Mouse (Mus musculus): ENCODE results near the gene Gm49403. TPM values are rescaled to one million over a fixed set of nuclear protein-coding genes. Genes with fewer than 3 reads are reported as not detected.
"Not testable (repeated sequence)": the region's sequence is repeated elsewhere in the genome, so short reads cannot be mapped to it uniquely, and the experiment has no call there.

The Gm49403 gene
- polyA plus RNA-seq, 1 experiment from 2014 or later, result not detected

- H3K9ac ChIP-seq, result peak overlapping the region; percentile 24; the same call in 1 of the 2 replicates
- H3K4me1 ChIP-seq, result peaks cover 44% of the 10 kb centered on the region
- no peaks in the 10 kb centered on the region for H3K27me3 ChIP-seq (replicated peaks)
- H3K36me3 ChIP-seq, result peaks cover 57% of the 10 kb centered on the region
- ATAC-seq, result no peak
- no peak overlapping the region for H3K4me2 ChIP-seq
- H3K9me3 ChIP-seq (replicated peaks), result no peaks in the 10 kb centered on the region
- WGBS (ENCODE audit: insufficient replicate concordance), result 88% methylated on average over 7 of the region's 7 CpGs
- H3K27ac ChIP-seq, result 0 out of 2 replicates have a peak overlapping the region, but pooled peaks have one; percentile 41
- no peak overlapping the region for H3K4me3 ChIP-seq
These were observed 8.7 kb upstream of the Gm49403 start for GRCm38 (mm10) chr19:8875031-8875430.

DNA sequence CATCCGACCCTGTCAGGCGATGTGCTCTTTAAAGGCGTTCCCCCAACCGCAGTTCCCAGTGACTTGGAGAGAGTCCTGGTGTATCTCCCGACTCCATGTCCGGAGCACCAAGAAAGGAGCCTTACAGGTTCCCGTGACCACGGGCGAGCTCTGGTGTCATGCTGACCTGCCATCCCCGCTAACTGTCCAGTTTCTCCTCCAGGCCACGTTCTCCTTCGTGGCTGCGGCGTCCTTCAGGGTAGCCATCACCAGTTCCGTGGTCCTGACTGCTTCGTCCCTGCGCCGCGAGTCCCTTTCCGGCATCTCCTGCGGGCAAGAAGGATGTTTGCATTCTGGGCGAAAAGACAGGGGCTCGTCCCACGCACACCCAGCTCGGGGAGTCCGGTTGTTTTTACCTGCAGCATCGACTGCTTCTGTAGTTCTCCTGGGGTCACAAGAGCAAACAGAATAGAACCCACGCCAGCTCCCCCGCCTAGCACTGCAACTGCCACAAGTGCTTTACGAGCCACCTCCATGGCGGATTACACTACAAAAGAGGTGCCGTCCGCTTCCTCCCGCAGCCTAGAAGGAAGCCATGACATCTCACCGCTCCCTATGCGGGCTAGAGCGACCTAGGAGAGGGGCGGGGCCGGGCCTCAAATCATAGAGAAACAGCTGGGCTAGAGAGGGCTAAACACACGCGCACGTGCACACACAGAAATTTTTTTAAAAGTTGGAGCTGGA, 3.3 kb upstream of the Gm49403 start, which contains the start of gene Uqcc3:
Gene Uqcc3 (minus strand): TSS at position 613 of the 723 bp plus-strand sequence.
- Histone ChIP-seq H3K9me3 (replicated peaks) (no peaks in the 10 kb centered on the region), H3K4me1 (peaks cover 21% of the 10 kb centered on the region), H3K36me3 (peaks cover 32% of the 10 kb centered on the region), H3K4me2 (peak within 1 kb of the TSS; percentile 86), H3K4me3 (peak within 1 kb of the TSS; percentile 85), H3K27me3 (replicated peaks) (no peaks in the 10 kb centered on the region), H3K27ac (peak within 1 kb of the TSS; percentile 75), H3K9ac (peak within 1 kb of the TSS; percentile 86)
- ATAC-seq, result peak; percentile 94
- WGBS (ENCODE audit: insufficient replicate concordance), result under 1% methylated on average over 42 of the region's 42 CpGs

DNA sequence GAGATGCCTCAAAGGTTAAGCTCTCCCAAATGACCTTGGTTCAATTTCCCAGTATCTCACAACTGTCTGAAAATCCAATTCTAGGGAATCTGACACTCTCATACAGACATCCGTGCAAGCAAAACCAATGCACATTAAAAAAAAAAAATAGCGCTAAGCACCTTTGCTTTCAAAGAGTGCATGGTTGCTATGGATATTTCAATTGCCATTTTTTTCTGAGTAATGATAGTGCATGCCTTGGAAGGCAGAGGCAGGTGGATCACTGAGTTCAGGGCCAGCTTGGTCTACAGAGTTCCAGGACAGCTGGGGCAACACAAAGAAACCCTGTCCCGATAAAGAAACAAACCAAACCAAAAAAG, 2.7 kb upstream of the Gm49403 start:
- ATAC-seq, result no peak
- Histone ChIP-seq H3K27me3 (replicated peaks) (no peaks in the 10 kb centered on the region), H3K4me2 (peak overlapping the region; percentile 86), H3K27ac (peak overlapping the region; percentile 75; the same call in 1 of the 2 replicates), H3K9ac (peak overlapping the region; percentile 86), H3K9me3 (replicated peaks) (no peaks in the 10 kb centered on the region), H3K4me3 (peak overlapping the region; percentile 85), H3K4me1 (peaks cover 21% of the 10 kb centered on the region), H3K36me3 (peaks cover 27% of the 10 kb centered on the region)
- 10% methylated on average over 3 of the region's 3 CpGs for WGBS (ENCODE audit: insufficient replicate concordance)

DNA sequence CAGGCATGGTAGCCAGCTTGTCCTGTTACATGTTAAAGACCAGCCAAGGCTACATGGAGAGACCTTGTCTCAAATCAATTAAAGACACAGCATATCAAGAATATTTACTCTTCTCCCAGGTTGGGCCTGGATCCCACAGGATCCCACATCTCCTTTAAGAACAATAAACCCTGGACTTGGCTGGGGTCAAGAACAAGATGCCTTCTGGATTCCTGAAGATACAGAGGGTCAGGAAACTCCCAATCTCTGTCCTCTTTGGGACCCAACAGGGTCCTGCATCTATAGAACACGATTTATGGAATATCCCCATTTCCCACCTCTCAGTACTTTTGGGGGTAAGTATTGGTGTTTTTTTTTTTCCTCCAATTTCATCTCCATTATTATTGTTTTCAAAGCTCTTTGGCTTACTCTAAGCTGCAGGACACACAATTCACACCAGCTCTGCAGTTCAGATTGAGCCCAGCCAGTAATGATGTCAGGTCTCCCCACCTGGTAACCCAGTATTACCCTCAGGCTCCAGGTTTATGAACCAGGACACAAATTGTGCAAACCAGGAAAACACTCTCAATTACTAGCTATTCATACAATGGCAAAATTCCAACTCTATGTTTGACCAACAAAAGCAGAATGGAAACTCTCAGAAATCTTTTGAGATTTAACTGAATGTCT, 3.3 kb downstream of the Gm49403 start:
- Histone ChIP-seq H3K4me2 (peak overlapping the region; percentile 77), H3K9ac (peak overlapping the region; percentile 89), H3K36me3 (peaks cover 17% of the 10 kb centered on the region), H3K27ac (peak overlapping the region; percentile 89), H3K9me3 (replicated peaks) (no peaks in the 10 kb centered on the region), H3K4me1 (peaks cover 37% of the 10 kb centered on the region), H3K4me3 (peak overlapping the region; percentile 81), H3K27me3 (replicated peaks) (no peaks in the 10 kb centered on the region)
- WGBS (ENCODE audit: insufficient replicate concordance), result 43% methylated on average over 1 of the region's 1 CpGs
- no peak for ATAC-seq

- H3K36me3 ChIP-seq, result peaks cover 17% of the 10 kb centered on the region
- no peak for ATAC-seq
- peak overlapping the region; percentile 81 for H3K4me3 ChIP-seq
- H3K27me3 ChIP-seq (replicated peaks), result no peaks in the 10 kb centered on the region
- 8% methylated on average over 19 of the region's 19 CpGs for WGBS (ENCODE audit: insufficient replicate concordance)
- H3K4me2 ChIP-seq, result peak overlapping the region; percentile 77
- peaks cover 44% of the 10 kb centered on the region for H3K4me1 ChIP-seq
- peak overlapping the region; percentile 89 for H3K27ac ChIP-seq
- peak overlapping the region; percentile 89 for H3K9ac ChIP-seq
- no peaks in the 10 kb centered on the region for H3K9me3 ChIP-seq (replicated peaks)
These were observed 4.1 kb downstream of the Gm49403 start for GRCm38 (mm10) chr19:8887585-8888463.

GRCm38 (mm10) chr19:8888511-8889385, 5.0 kb downstream of the Gm49403 start, which contains the start of the genes 1810009A15Rik and Gm49416:
TSS of gene 1810009A15Rik (plus strand) at chr19:8888853.
TSS of gene Gm49416 (plus strand) at chr19:8888926.
- H3K4me1 ChIP-seq, result peaks cover 50% of the 10 kb centered on the region
- WGBS (ENCODE audit: insufficient replicate concordance), result under 1% methylated on average over 58 of the region's 58 CpGs
- peak within 1 kb of the TSS; percentile 81 for H3K4me3 ChIP-seq
- H3K27ac ChIP-seq, result peak within 1 kb of the TSS; percentile 89
- ATAC-seq, result peak; percentile 90
- H3K9ac ChIP-seq, result peak within 1 kb of the TSS; percentile 89
- H3K4me2 ChIP-seq, result peak within 1 kb of the TSS; percentile 77
- no peaks in the 10 kb centered on the region for H3K27me3 ChIP-seq (replicated peaks)
- H3K9me3 ChIP-seq (replicated peaks), result no peaks in the 10 kb centered on the region
- H3K36me3 ChIP-seq, result peaks cover 17% of the 10 kb centered on the region

DNA sequence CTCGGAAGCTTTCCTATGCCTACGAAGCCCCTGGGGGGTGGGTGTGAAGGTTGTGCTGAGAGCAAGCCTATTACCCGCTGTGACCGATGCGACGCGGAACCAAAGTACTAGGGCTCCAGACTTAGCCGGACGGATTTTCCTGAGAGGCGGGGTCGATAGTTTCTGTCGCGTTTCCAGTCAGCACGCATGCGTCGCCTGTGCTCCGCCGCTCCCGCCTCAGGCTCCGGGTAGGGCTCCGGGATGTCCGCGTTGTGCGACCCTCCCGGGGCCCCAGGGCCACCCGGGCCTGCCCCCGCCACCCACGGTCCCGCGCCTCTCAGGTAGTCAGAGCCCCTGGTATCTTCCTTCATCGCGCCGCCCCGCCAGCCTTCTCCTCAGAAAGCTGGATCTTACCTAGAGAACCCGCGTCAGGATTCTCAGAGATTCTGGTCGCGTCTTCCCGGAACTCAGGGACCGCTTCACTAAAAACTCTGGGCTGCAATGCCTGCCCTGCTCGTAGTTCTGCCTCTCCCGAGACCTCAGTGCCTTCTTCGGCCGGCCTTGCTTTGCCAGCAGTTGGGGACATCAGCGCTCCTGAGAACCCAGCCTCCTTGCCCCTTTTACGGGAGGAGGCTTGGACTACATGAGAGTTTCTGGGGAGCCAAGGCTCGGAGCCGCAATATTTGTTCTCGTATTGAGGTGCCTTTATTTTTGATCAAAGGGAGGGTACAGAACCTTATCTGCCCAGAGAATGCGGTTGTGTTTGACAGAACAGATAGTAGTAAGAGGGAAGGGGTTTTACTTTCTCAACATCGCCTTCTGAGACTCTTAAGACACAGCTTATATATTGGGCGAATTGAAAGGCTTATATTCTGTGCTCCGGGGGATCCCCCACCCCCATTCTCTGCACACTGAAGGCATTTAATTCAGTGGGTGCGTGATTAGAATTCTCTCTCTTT, 9.4 kb downstream of the Gm49403 start, which contains the start of gene Ints5:
Gene Ints5 (plus strand): TSS at position 177 of the 938 bp plus-strand sequence.
- 1% methylated on average over 54 of the region's 54 CpGs for WGBS (ENCODE audit: insufficient replicate concordance)

DNA sequence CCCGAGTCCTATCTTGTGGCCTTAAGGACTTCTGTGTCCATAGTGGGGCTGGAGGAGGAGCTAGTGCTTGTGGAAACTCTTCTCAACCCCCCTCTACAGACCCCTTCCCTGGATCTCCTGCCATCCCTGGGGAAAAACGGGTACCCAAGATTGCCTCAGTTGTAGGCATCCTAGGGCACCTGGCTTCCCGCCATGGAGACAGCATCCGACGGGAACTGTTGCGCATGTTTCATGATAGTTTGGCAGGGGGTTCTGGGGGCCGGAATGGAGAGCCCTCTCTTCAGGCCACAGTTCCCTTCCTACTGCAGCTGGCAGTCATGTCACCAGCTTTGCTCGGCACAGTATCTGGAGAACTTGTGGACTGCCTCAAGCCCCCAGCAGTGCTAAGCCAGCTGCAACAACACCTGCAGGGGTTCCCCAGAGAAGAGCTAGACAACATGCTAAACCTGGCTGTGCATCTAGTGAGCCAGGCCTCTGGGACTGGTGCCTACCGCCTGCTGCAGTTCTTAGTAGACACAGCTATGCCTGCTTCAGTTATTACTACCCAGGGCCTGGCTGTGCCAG, 11.7 kb downstream of the Gm49403 start:
- Histone ChIP-seq H3K27me3 (replicated peaks) (no peaks in the 10 kb centered on the region), H3K4me2 (peak overlapping the region; percentile 82; the same call in 1 of the 2 replicates), H3K4me3 (no peak overlapping the region), H3K9me3 (replicated peaks) (no peaks in the 10 kb centered on the region), H3K9ac (peak overlapping the region; percentile 96), H3K4me1 (peaks cover 80% of the 10 kb centered on the region), H3K36me3 (peaks cover 46% of the 10 kb centered on the region), H3K27ac (peak overlapping the region; percentile 90; the same call in 1 of the 2 replicates)
- no peak for ATAC-seq
- WGBS (ENCODE audit: insufficient replicate concordance), result 89% methylated on average over 9 of the region's 9 CpGs

More for the DNA sequence above, 9.4 kb downstream of the Gm49403 start, which contains the start of gene Ints5:
- peak within 1 kb of the TSS; percentile 90 for H3K4me3 ChIP-seq
- no peaks in the 10 kb centered on the region for H3K9me3 ChIP-seq (replicated peaks)
- ATAC-seq, result peak; percentile 56
- peak within 1 kb of the TSS; percentile 95 for H3K27ac ChIP-seq
- no peaks in the 10 kb centered on the region for H3K27me3 ChIP-seq (replicated peaks)
- H3K4me2 ChIP-seq, result peak within 1 kb of the TSS; percentile 84
- H3K4me1 ChIP-seq, result peaks cover 74% of the 10 kb centered on the region
- H3K36me3 ChIP-seq, result peaks cover 45% of the 10 kb centered on the region
- H3K9ac ChIP-seq, result peak within 1 kb of the TSS; percentile 94

DNA sequence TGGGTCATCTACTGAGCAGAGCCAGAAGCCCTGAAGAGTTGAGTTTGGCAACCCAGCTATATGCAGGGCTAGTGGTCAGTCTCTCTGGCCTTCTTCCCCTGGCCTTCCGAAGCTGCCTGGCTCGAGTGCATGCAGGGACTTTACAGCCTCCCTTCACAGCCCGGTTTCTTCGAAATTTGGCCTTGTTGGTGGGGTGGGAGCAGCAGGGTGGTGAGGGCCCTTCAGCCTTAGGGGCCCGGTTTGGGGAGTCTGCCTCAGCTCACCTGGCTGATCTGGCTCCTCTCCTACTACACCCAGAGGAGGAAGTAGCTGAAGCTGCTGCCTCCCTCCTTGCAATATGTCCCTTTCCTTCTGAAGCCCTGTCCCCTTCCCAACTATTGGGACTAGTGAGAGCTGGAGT, 12.5 kb downstream of the Gm49403 start:
- Histone ChIP-seq H3K9ac (peak overlapping the region; percentile 96), H3K4me1 (peaks cover 82% of the 10 kb centered on the region), H3K27ac (peak overlapping the region; percentile 90), H3K4me2 (peak overlapping the region; percentile 82), H3K36me3 (peaks cover 46% of the 10 kb centered on the region)
- H3K9me3 ChIP-seq (replicated peaks); H3K4me3 ChIP-seq; H3K27me3 ChIP-seq (replicated peaks); ATAC-seq: not testable (repeated sequence)
- 79% methylated on average over 5 of the region's 5 CpGs for WGBS (ENCODE audit: insufficient replicate concordance)

Data from liver, embryonic 12.5 days (tissue).